Mouse (Mus musculus): Measurements from ENCODE around the gene Naa50. TPM values are rescaled to one million over a fixed set of nuclear protein-coding genes. Genes with fewer than 3 reads are reported as not detected.

Gene Naa50
- total and polyA plus RNA-seq, 2 experiments from 2014 or later, result 10.1 to 56.3 TPM

GRCm38 (mm10) chr16:44176511-44176910 lies 36.9 kb downstream of the Naa50 start:
- Histone ChIP-seq H3K4me3 (ENCODE audit: low read length) (no peak overlapping the region), H3K9ac (replicated peaks; ENCODE audit: low read length) (no peak overlapping the region), H3K4me2 (ENCODE audit: low read depth, low read length) (no peak overlapping the region), H3K27me3 (ENCODE audit: insufficient read depth, low read length) (no peaks in the 10 kb centered on the region), H3K9me3 (ENCODE audit: low read length) (no peaks in the 10 kb centered on the region), H3K36me3 (ENCODE audit: insufficient read depth, low read length) (no peaks in the 10 kb centered on the region), H3K27ac (no peak overlapping the region), H3K4me1 (ENCODE audit: insufficient read depth, low read length) (0 out of 2 replicates have a peak, but pooled peaks cover 6% of the 10 kb centered on the region)
- WGBS, result 92% methylated on average over 2 of the region's 2 CpGs
- DNase-seq (ENCODE audit: low spot score), result no peak
- TF ChIP-seq CTCF (IDR thresholded peaks at IDR 0.05; ENCODE audit: low read depth), result no peak
- ATAC-seq, result no peak

GRCm38 (mm10) chr16:44178555-44178954 lies 38.9 kb downstream of the Naa50 start:
- WGBS, result 76% methylated on average over 1 of the region's 1 CpGs
- DNase-seq (ENCODE audit: low spot score) (no peak), ATAC-seq (no peak)
- H3K4me2 ChIP-seq (ENCODE audit: low read depth, low read length), result no peak overlapping the region
- H3K4me3 ChIP-seq (ENCODE audit: low read length), result no peak overlapping the region
- H3K9me3 ChIP-seq (ENCODE audit: low read length), result no peaks in the 10 kb centered on the region
- no peak overlapping the region for H3K9ac ChIP-seq (replicated peaks; ENCODE audit: low read length)
- 0 out of 2 replicates have a peak, but pooled peaks cover 6% of the 10 kb centered on the region for H3K4me1 ChIP-seq (ENCODE audit: insufficient read depth, low read length)
- H3K27ac ChIP-seq, result no peak overlapping the region
- no peak for TF ChIP-seq CTCF (IDR thresholded peaks at IDR 0.05; ENCODE audit: low read depth)
- no peaks in the 10 kb centered on the region for H3K27me3 ChIP-seq (ENCODE audit: insufficient read depth, low read length)
- H3K36me3 ChIP-seq (ENCODE audit: insufficient read depth, low read length), result no peaks in the 10 kb centered on the region

DNA sequence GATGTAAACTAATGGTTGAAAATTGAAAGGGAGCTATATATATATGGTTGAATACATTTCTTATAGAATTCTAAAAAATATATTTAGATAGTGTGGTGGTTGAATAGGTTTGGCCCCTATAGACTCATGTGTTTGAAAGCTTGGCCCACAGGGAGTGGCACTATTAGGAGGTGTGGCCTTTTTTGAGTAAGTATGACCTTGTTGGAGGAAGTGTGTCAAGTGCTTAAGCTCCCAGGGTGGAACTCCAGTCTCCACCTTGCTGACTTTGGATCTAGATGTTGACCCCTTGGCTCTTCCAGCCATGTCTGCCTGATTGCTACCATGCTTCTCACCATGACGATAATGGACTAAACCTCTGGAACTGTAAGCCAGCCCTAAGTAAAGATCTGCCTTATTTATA lies 43.0 kb downstream of the Naa50 start:
- Histone ChIP-seq H3K9ac (replicated peaks; ENCODE audit: low read length) (no peak overlapping the region), H3K27ac (no peak overlapping the region), H3K9me3 (ENCODE audit: low read length) (no peaks in the 10 kb centered on the region), H3K4me2 (ENCODE audit: low read depth, low read length) (no peak overlapping the region), H3K36me3 (ENCODE audit: insufficient read depth, low read length) (no peaks in the 10 kb centered on the region), H3K4me1 (ENCODE audit: insufficient read depth, low read length) (no peaks in the 10 kb centered on the region), H3K4me3 (ENCODE audit: low read length) (no peak overlapping the region), H3K27me3 (ENCODE audit: insufficient read depth, low read length) (no peaks in the 10 kb centered on the region)
- WGBS, result 91% methylated on average over 1 of the region's 1 CpGs
- DNase-seq (ENCODE audit: low spot score) (no peak), ATAC-seq (no peak)
- TF ChIP-seq CTCF (IDR thresholded peaks at IDR 0.05; ENCODE audit: low read depth), result no peak

- 88% methylated on average over 3 of the region's 3 CpGs for WGBS
- H3K4me1 ChIP-seq (ENCODE audit: insufficient read depth, low read length), result no peaks in the 10 kb centered on the region
- H3K27ac ChIP-seq, result no peak overlapping the region
- TF ChIP-seq CTCF (IDR thresholded peaks at IDR 0.05; ENCODE audit: low read depth), result no peak
- no peaks in the 10 kb centered on the region for H3K36me3 ChIP-seq (ENCODE audit: insufficient read depth, low read length)
- no peak overlapping the region for H3K4me2 ChIP-seq (ENCODE audit: low read depth, low read length)
- no peak overlapping the region for H3K4me3 ChIP-seq (ENCODE audit: low read length)
- no peaks in the 10 kb centered on the region for H3K9me3 ChIP-seq (ENCODE audit: low read length)
- no peak overlapping the region for H3K9ac ChIP-seq (replicated peaks; ENCODE audit: low read length)
- no peak for ATAC-seq
- no peaks in the 10 kb centered on the region for H3K27me3 ChIP-seq (ENCODE audit: insufficient read depth, low read length)
- DNase-seq (ENCODE audit: low spot score), result no peak
Measured at GRCm38 (mm10) chr16:44184769-44185168, 45.1 kb downstream of the Naa50 start.

DNA sequence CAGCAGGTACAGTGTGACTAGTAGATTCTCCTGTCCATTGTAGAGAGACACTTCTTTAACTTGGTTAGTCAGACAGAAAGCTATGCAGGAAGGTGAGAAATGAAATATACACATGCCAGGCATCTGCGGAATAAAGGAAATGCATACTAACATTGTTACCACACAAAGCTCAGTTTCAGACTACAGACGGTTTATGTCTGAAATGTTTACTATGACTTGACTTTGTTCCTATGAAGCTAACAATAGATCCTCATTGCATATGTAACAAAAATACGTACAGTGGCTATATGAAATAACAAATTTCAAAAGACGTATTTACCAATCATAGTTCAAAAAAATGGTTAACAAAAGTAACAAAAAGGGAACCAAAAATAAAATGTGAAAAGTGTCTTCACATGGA lies 47.5 kb downstream of the Naa50 start:
- ATAC-seq (no peak), DNase-seq (ENCODE audit: low spot score) (no peak)
- H3K27ac ChIP-seq, result no peak overlapping the region
- H3K4me1 ChIP-seq (ENCODE audit: insufficient read depth, low read length), result no peaks in the 10 kb centered on the region
- H3K9me3 ChIP-seq (ENCODE audit: low read length), result no peaks in the 10 kb centered on the region
- H3K27me3 ChIP-seq (ENCODE audit: insufficient read depth, low read length), result no peaks in the 10 kb centered on the region
- 92% methylated on average over 4 of the region's 4 CpGs for WGBS
- no peak overlapping the region for H3K4me3 ChIP-seq (ENCODE audit: low read length)
- no peaks in the 10 kb centered on the region for H3K36me3 ChIP-seq (ENCODE audit: insufficient read depth, low read length)
- H3K4me2 ChIP-seq (ENCODE audit: low read depth, low read length), result no peak overlapping the region
- no peak for TF ChIP-seq CTCF (IDR thresholded peaks at IDR 0.05; ENCODE audit: low read depth)
- no peak overlapping the region for H3K9ac ChIP-seq (replicated peaks; ENCODE audit: low read length)

GRCm38 (mm10) chr16:44188766-44189165 lies 49.1 kb downstream of the Naa50 start:
- Histone ChIP-seq H3K4me1 (ENCODE audit: insufficient read depth, low read length) (no peaks in the 10 kb centered on the region), H3K4me2 (ENCODE audit: low read depth, low read length) (no peak overlapping the region), H3K9ac (replicated peaks; ENCODE audit: low read length) (no peak overlapping the region), H3K9me3 (ENCODE audit: low read length) (no peaks in the 10 kb centered on the region), H3K36me3 (ENCODE audit: insufficient read depth, low read length) (no peaks in the 10 kb centered on the region), H3K27me3 (ENCODE audit: insufficient read depth, low read length) (no peaks in the 10 kb centered on the region), H3K4me3 (ENCODE audit: low read length) (no peak overlapping the region), H3K27ac (no peak overlapping the region)
- WGBS, result 88% methylated on average over 3 of the region's 3 CpGs
- peak; percentile 24; the same call in 1 of the 2 replicates for TF ChIP-seq CTCF (IDR thresholded peaks at IDR 0.05; ENCODE audit: low read depth)
- DNase-seq (ENCODE audit: low spot score) (no peak), ATAC-seq (no peak)

- Histone ChIP-seq H3K27ac (no peak overlapping the region), H3K4me1 (ENCODE audit: insufficient read depth, low read length) (no peaks in the 10 kb centered on the region), H3K9ac (replicated peaks; ENCODE audit: low read length) (no peak overlapping the region), H3K4me2 (ENCODE audit: low read depth, low read length) (no peak overlapping the region), H3K4me3 (ENCODE audit: low read length) (no peak overlapping the region), H3K27me3 (ENCODE audit: insufficient read depth, low read length) (no peaks in the 10 kb centered on the region), H3K36me3 (ENCODE audit: insufficient read depth, low read length) (no peaks in the 10 kb centered on the region), H3K9me3 (ENCODE audit: low read length) (no peaks in the 10 kb centered on the region)
- no peak for DNase-seq (ENCODE audit: low spot score)
- TF ChIP-seq CTCF (IDR thresholded peaks at IDR 0.05; ENCODE audit: low read depth), result no peak
- 89% methylated on average over 6 of the region's 6 CpGs for whole genome bisulfite sequencing
- no peak for ATAC-seq
Measured at GRCm38 (mm10) chr16:44190032-44190431, 50.4 kb downstream of the Naa50 start.

All from hindbrain, postnatal 0 days (tissue).